Mouse (Mus musculus): ENCODE measurements around the gene Trappc1. TPM values are rescaled to one million over a fixed set of nuclear protein-coding genes. Genes with fewer than 3 reads are reported as not detected.

Gene Trappc1
- total and polyA plus RNA-seq, 2 experiments from 2014 or later, result 161 to 205 TPM

- DNase-seq (ENCODE audit: low spot score) (peak; percentile 91), ATAC-seq (ENCODE audit: low FRiP score) (no peak)
- Histone ChIP-seq H3K9ac (replicated peaks; ENCODE audit: low read length, poor library complexity, severe bottlenecking) (peak within 1 kb of the TSS; percentile 65), H3K9me3 (ENCODE audit: low read length) (no peaks in the 10 kb centered on the region), H3K27ac (ENCODE audit: low read depth, low read length) (0 out of 2 replicates have a peak within 1 kb of the TSS, but pooled peaks have one; percentile 18), H3K4me2 (ENCODE audit: low read depth, low read length, poor library complexity, severe bottlenecking) (peak within 1 kb of the TSS; percentile 92), H3K4me3 (ENCODE audit: low read depth, low read length) (peak within 1 kb of the TSS; percentile 58), H3K4me1 (ENCODE audit: insufficient read depth, low read length) (peaks cover 19% of the 10 kb centered on the region; the same call in 1 of the 2 replicates), H3K36me3 (ENCODE audit: insufficient read depth, low read length) (no peaks in the 10 kb centered on the region), H3K27me3 (ENCODE audit: insufficient read depth, low read length) (0 out of 2 replicates have a peak, but pooled peaks cover 3% of the 10 kb centered on the region)
- WGBS, result 12% methylated on average over 26 of the region's 26 CpGs
- TF ChIP-seq CTCF (IDR thresholded peaks at IDR 0.05), result no peak
Observed at GRCm38 (mm10) chr11:69325628-69326407, 2.0 kb downstream of the Trappc1 start, which contains the start of gene Kcnab3. Kcnab3 (plus strand) TSS chr11:69326258.

- Histone ChIP-seq H3K27ac (ENCODE audit: low read depth, low read length) (0 out of 2 replicates have a peak overlapping the region, but pooled peaks have one; percentile 18), H3K4me2 (ENCODE audit: low read depth, low read length, poor library complexity, severe bottlenecking) (peak overlapping the region; percentile 92), H3K9me3 (ENCODE audit: low read length) (no peaks in the 10 kb centered on the region), H3K4me3 (ENCODE audit: low read depth, low read length) (peak overlapping the region; percentile 58), H3K4me1 (ENCODE audit: insufficient read depth, low read length) (peaks cover 21% of the 10 kb centered on the region; the same call in 1 of the 2 replicates), H3K36me3 (ENCODE audit: insufficient read depth, low read length) (no peaks in the 10 kb centered on the region), H3K9ac (replicated peaks; ENCODE audit: low read length, poor library complexity, severe bottlenecking) (peak overlapping the region; percentile 65), H3K27me3 (ENCODE audit: insufficient read depth, low read length) (0 out of 2 replicates have a peak, but pooled peaks cover 3% of the 10 kb centered on the region)
- DNase-seq (ENCODE audit: low spot score) (no peak), ATAC-seq (ENCODE audit: low FRiP score) (no peak)
- under 1% methylated on average over 45 of the region's 45 CpGs for WGBS
- TF ChIP-seq CTCF (IDR thresholded peaks at IDR 0.05), result no peak
Observed at GRCm38 (mm10) chr11:69326408-69327156, 2.8 kb downstream of the Trappc1 start.

- no peaks in the 10 kb centered on the region for H3K9me3 ChIP-seq (ENCODE audit: low read length)
- no peak overlapping the region for H3K9ac ChIP-seq (replicated peaks; ENCODE audit: low read length, poor library complexity, severe bottlenecking)
- H3K4me3 ChIP-seq (ENCODE audit: low read depth, low read length), result peak overlapping the region; percentile 58; the same call in 1 of the 2 replicates
- H3K36me3 ChIP-seq (ENCODE audit: insufficient read depth, low read length), result no peaks in the 10 kb centered on the region
- peak overlapping the region; percentile 92 for H3K4me2 ChIP-seq (ENCODE audit: low read depth, low read length, poor library complexity, severe bottlenecking)
- no peak overlapping the region for H3K27ac ChIP-seq (ENCODE audit: low read depth, low read length)
- no peak for DNase-seq (ENCODE audit: low spot score)
- peaks cover 19% of the 10 kb centered on the region; the same call in 1 of the 2 replicates for H3K4me1 ChIP-seq (ENCODE audit: insufficient read depth, low read length)
- WGBS, result 12% methylated on average over 8 of the region's 9 CpGs
- H3K27me3 ChIP-seq (ENCODE audit: insufficient read depth, low read length), result 0 out of 2 replicates have a peak, but pooled peaks cover 3% of the 10 kb centered on the region
- no peak for ATAC-seq (ENCODE audit: low FRiP score)
- TF ChIP-seq CTCF (IDR thresholded peaks at IDR 0.05), result no peak
Observed at GRCm38 (mm10) chr11:69327157-69327442, 3.3 kb downstream of the Trappc1 start.

- Histone ChIP-seq H3K9me3 (ENCODE audit: low read length) (no peaks in the 10 kb centered on the region), H3K4me1 (ENCODE audit: insufficient read depth, low read length) (peaks cover 14% of the 10 kb centered on the region; the same call in 1 of the 2 replicates), H3K4me3 (ENCODE audit: low read depth, low read length) (no peak overlapping the region), H3K4me2 (ENCODE audit: low read depth, low read length, poor library complexity, severe bottlenecking) (no peak overlapping the region), H3K9ac (replicated peaks; ENCODE audit: low read length, poor library complexity, severe bottlenecking) (no peak overlapping the region), H3K36me3 (ENCODE audit: insufficient read depth, low read length) (no peaks in the 10 kb centered on the region), H3K27ac (ENCODE audit: low read depth, low read length) (no peak overlapping the region), H3K27me3 (ENCODE audit: insufficient read depth, low read length) (0 out of 2 replicates have a peak, but pooled peaks cover 3% of the 10 kb centered on the region)
- ATAC-seq (ENCODE audit: low FRiP score) (no peak), DNase-seq (ENCODE audit: low spot score) (no peak)
- 63% methylated on average over 6 of the region's 6 CpGs for WGBS
- TF ChIP-seq CTCF (IDR thresholded peaks at IDR 0.05), result no peak
Observed at GRCm38 (mm10) chr11:69327648-69328047, 3.9 kb downstream of the Trappc1 start.

GRCm38 (mm10) chr11:69328517-69328916 is 4.7 kb downstream of the Trappc1 start:
- Histone ChIP-seq H3K9ac (replicated peaks; ENCODE audit: low read length, poor library complexity, severe bottlenecking) (no peak overlapping the region), H3K27me3 (ENCODE audit: insufficient read depth, low read length) (0 out of 2 replicates have a peak, but pooled peaks cover 3% of the 10 kb centered on the region), H3K4me2 (ENCODE audit: low read depth, low read length, poor library complexity, severe bottlenecking) (no peak overlapping the region), H3K4me3 (ENCODE audit: low read depth, low read length) (no peak overlapping the region), H3K36me3 (ENCODE audit: insufficient read depth, low read length) (no peaks in the 10 kb centered on the region), H3K9me3 (ENCODE audit: low read length) (no peaks in the 10 kb centered on the region), H3K27ac (ENCODE audit: low read depth, low read length) (no peak overlapping the region), H3K4me1 (ENCODE audit: insufficient read depth, low read length) (peaks cover 11% of the 10 kb centered on the region; the same call in 1 of the 2 replicates)
- no peak for TF ChIP-seq CTCF (IDR thresholded peaks at IDR 0.05)
- 95% methylated on average over 6 of the region's 6 CpGs for WGBS
- DNase-seq (ENCODE audit: low spot score) (peak; percentile 12), ATAC-seq (ENCODE audit: low FRiP score) (no peak)

Measured in midbrain, postnatal 0 days (tissue).